Mouse (Mus musculus): Measurements from ENCODE around the gene Psmd9.

Gene Psmd9

DNA sequence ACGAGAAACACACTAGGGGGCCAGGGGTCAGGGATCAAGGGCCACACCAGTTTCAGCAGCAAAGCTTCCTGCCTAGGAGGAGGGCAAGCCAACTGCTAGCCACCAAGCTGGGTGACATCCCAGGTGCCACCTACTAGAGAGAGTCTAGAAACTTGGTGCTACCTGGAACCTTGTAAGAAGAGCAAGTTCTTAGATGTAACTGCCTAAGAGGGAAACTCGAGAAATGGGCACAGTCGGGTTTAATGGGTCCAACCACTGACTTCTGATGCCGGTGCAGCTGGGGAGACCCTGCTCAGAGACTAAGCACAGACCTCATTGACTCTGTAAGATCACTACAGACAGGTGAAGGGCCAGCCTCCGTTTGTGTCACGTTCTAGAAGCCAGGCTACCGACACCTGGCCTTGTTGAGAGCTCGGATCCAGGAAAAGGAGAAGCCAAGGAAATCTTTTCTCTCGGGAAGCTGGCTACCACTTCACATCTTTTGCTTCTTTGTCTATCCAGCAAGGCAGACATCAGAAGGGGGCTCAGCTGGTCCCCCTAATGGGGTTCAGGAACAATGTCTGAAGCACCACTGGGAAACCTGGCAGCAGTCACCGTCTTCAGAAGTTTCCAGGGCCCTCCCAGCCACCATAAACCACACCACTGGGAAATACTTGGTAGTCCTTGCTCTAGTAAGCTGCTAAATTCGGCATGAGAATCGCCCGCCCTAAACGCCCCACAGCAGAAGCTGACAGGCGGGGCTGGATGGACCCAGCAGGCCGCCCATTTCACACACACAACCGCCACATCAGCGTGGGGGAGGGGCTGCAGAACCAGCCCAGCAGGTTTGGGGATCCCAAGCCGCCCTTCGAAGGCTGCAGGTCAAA is 31.9 kb upstream of the Psmd9 start:
- peak; percentile 57 to 68 for DNase-seq

DNA sequence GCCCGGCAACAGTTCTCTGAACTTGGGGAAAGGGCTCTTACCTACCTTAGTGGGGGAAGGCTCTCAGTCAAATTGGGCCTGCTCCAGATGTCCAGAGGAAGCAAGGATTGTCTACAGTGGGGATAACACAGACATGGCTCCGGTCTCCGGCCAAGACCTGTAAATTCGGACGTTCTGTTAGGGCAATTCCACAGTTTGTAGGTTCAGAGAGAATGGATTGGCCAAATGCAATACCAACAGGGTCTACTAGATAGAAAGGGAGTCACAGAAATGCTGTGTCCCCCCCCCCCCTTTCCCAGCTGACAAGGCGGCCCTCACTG is 31.3 kb upstream of the Psmd9 start:
- DNase-seq, result no peak

DNA sequence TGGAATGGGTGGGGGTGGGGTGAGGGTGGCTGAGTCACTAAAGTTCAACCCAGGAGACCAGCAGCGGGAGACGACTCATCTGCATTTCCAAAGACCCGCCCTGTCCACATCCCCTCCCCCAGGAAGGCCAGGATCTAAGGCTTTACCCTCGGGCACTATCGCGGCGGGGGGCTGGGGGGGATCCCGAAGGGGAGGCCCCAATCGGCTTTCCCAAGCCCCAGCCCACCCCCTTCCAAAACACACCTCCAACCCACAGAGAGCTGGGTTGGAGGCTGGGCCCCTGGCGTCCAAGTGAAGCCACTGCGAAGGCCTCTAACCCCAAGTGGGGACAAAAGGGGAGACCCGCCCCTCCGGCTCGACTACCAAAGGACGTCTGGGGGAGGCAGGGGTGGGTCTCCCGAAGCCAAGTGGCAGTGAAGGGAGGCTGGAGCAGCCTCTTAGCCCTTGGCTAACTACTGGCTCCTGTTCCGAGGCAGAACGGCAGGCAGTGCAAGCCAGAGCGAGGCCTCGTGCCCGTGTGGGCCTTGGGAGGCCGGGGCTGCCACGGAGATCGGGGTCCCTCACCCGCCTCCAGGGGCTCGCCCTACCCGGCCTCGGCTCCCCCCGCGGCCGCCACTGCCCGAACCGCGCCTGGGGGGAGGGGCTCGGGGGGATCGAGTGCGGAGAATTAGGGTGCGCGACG is 30.8 kb upstream of the Psmd9 start:
- DNase-seq, result peak; percentile 54

DNA sequence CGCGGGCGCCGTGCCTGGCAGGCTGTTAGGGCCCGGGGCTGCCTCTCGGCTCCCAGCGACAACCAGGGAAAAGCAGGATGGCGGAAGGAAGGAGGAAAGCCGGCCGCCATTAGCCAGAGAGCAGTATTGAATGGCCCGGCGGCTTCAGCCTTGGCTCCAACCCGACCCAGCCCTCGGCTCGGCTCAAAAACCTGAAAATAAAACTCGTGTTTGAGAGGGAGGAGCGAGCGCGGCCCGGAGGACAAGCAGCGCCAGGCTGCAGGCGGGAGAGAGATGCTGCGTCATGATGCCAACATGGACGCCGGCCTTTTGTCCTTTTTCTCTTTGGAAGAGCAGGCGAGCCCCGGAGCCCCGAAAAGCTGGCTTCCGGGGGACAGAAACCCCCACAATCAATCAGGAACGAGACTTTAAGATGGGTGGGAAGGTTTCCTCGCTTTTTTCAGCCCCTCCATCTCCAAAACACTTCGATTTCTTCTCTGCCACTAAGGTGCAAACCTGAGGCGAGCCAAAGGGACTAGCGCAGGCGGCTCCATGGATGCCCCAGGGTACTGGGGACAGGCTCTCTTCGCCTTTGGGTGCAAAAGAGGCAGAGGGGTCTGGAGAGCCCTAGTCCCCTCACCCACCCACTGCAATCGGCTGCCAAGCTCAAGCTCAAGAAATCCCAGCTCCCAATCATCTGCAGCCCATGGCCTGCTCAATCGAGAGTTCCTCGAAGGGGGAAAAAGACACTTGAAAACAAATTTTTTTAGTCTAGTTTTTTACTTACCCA is 30.1 kb upstream of the Psmd9 start:
- DNase-seq, result peak; percentile 91

DNA sequence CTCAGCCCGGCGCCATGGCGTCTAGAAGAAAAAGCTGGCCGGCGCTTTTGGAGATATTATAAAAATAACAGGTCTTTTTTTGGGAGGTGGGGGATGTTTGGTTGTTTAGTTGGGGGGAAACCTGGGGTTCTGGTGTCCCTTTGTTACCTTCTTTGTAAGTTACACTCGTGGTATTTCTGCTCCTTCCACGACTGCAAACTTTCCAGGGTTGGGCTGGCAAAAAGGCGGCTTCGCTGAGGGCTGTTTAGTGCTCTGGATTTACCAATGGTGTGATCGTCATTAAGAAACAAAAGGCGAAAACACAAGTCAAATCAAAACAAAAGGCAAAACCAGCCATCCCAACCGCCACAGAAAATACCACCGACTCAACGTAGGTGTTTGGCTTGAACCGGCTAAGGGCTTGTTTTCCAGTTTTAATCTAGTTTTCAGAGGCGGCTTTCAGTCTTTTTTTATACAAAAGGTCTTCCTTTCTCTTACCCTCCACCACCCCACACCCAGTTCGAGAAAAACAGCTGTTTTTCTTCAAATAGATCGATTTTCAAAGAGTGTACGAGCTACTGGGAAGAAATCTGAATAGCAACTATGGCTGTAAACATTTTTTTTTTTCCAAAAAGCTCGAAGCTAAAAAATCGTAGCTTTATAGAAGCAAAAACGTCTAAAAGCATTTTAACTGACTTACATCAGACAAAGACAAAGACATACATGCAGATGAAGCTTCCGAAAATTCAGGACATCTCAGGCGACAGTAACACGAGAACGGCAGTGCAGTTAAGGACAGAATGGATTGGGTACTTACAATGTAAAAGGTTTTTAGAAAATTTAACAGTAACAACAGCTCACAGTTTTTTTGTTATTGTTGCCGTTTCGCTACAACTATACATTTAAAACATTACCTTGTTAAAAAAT is 29.2 kb upstream of the Psmd9 start:
- DNase-seq, result peak in 1 of 2 experiments; percentile 53

DNA sequence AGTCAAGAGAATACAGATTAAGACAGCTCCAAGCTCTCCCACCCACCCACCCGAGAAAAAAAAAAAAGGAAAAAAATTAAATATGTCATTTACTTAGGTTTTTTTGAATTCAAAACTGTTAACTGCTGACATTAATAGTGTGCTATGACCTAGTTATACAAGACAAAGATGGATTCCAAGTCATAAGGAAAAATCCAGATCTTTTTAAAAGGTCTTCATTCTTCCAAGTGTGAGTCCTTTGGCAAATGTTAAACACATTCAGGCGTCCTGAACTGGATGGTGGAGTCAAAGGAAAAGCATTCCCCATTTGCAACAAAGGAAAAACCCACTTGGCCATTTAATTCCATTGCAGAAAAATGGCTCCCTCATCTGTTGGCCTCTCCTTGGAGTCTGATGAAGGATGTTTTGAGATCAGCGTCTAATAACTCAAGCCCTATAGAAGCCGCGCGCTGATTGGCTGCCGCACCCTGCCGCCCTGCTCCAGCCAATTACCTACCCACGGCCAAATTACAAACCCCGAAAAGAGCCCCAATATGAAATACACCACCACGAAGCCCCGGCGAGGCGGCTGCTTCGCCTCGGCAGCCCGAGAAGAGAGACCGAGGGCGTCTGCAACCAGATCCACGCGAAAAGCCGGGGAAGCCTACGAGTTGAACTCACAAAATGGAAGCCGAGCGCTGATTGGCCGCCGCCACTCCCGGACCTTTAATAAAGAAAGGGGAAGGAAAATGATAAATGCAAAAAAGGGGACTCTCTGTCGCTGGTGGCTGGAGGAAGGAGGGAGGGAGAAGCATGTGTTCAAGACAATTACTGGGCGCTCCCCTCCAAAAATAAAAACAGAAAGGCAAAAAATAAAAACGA is 28.3 kb upstream of the Psmd9 start:
- DNase-seq, result peak; percentile 93 to 97

DNA sequence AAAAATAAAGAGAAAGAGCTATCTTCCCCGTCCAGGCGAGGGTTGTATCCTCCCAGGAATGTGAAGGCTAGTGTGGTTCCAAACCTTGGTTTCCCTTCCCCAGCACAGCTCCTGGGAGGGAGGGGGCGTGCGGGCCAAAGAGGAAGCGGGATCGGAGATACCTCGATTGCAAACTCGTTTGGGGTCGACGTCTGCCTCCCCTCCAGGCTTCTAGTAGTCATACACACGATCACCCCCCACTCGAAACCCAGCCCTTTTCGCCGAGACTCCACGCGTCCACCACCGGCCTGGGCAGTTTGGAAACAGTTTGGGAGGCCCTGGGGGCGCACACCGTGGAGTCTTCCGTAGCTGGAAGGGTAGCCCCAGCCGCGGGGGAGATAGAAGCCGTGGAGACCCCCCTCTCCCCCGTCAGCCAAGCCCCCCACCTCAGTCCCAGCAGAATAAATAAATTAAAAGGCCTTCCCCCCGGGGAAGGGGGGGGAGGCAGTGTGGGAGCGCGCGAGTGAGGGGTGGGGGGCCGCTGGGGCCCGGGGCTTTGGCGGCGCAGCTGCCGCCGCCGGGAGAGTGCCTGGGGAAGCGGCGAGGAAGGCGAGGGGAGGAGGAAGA is 27.6 kb upstream of the Psmd9 start:
- DNase-seq, result peak; percentile 56 to 59

DNA sequence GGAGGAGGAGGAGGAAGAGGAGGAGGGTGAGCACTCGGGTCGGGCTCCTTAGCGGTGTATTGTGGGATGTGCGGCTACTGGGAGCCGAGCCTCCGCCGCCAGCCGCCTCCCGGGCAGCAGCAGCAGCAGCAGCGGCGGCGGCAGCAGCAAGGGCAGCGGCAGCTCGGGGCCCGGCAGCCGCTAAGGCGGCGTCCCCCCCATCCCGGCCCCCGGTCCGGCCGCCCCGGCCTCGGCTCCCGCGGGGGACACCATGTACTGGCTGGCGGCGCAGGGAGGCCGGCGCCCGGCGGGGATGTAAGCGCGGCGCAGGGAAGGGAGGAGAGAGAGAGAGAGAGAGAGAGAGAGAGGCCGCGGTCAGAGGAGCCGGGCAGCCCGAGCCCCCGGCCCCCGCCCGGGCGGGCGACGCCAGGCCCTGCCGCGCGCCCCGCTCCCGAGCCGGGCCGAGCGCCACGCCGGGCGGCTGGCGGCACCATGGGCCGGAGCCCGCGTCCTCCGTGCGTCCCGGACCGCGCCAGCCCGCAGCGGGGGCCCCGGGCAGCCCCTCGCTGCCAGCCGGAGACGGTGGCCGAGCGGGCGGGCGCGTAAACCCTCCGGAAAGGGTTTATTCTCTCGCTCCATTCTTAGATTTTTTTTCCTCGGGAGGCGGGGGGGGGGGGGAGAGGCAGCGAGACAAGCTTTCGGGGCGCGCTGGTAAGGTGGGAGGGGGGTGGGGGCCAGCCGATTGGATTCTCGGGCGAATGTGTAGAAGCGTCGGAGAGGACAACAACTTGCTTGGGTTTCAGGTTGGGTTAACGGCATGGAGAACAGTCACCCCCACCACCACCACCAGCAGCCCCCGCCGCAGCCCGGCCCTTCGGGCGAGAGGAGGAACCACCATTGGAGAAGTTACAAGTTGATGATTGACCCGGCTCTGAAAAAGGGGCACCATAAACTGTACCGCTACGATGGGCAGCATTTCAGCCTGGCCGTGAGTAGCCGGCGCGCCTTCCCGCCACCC is 26.8 kb upstream of the Psmd9 start, which contains the start of gene Setd1b:
Gene Setd1b, plus strand, starts transcription at position 33 of the 997 bp plus-strand sequence.
- DNase-seq, result peak; percentile 49 to 58

DNA sequence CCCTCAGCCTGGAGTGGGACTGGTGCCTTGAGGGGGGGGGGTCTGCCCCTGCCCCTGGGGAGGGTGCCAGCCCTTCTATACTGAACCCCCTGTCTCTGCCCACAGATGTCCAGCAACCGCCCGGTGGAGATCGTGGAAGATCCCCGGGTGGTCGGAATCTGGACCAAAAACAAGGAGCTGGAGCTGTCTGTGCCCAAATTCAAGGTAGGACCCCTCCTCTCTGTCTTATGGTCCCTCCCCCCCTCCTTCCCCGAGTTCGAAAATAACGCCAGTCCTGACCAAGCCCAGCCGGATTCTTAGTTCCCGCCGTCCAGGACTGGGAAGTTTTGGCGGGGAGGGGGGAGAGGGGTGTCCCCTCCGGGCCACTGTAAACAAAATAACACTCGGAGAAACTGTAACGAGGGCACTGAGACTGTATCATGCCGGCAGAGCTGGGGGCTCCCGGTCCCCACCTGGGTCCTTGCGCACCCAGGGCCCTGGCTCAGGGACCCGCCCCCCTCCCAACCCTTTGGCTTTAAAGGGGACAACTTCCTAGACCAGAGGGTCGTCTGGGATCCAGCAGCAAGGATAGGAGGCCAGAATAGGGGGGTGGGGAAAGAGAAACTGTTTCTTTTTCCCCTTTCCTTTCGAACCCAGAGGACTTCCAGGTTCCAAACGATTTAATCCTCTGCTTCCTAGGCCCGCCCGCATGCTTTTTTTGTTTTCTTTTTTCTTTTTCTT is 25.8 kb upstream of the Psmd9 start:
- peak; percentile 35 to 58 for DNase-seq

DNA sequence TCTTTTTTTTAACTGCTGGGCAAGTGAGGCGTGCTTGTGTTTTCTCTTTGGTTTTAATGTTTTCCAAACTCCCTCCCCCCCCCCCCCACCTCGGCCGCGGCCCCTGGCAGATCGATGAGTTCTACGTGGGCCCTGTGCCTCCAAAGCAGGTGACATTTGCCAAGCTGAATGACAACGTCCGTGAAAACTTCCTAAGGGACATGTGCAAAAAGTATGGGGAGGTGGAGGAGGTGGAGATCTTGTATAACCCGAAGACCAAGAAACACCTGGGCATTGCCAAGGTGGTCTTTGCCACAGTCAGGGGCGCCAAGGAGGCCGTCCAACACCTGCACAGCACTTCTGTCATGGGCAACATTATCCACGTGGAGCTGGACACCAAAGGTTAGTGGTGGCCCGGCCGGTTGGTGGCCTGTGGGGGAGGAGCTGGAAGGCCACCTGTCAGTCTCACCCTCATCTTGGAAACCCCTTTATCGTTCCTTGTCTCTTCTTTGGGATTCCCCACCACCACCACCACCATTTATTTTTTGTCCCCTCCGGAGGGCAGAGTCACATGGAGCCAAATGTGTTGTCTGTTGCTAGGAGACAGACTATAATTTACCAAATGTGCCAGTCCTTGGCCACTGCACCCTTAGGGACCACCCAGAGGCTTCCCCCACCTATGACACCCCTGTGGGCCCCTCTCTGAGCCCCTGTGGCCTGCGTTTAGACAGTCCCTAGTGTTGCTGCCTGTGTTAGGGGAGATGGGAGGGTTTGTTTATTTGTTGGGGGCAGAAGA is 25.1 kb upstream of the Psmd9 start:
- no peak for DNase-seq

DNA sequence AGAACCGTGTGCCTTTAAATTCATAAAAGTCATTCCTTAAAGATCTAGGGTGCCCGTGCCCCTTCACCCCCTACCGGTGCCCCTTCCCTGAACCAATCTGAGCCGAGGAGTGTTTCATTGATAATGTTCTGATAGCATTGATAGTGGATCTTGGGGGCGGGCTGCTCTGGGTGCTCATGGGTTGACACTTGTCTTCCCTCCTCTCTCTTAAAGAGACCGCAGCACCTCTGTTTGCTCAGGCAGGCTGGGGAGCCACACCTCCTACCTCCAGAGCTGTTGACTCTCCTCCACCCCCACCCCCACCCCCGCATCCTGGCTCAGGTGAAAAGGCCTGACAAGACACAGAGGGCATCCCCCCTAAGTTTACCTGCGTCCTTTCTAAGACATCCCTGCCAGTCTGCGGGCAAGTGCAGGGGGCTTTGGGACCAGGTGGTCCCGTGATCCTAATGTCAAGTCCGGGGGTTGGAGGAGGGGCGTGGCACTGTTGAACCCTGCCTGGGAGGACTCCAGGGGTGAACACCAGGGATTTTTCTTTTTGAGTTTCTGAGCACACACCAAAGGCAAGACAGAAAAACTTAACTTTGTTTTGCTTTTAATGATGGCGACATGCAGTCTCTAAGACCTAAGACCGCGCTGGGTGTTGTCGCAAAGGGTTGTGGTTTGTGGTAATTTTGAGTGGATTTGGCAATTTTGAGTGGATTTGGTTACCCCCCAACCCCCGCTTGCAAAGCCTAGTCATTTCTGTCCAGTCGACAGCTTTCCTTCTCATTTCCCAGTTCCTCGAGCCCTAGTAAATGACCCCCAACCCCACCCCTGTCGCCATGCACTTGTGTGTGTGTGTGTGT is 24.2 kb upstream of the Psmd9 start:
- no peak for DNase-seq

DNA sequence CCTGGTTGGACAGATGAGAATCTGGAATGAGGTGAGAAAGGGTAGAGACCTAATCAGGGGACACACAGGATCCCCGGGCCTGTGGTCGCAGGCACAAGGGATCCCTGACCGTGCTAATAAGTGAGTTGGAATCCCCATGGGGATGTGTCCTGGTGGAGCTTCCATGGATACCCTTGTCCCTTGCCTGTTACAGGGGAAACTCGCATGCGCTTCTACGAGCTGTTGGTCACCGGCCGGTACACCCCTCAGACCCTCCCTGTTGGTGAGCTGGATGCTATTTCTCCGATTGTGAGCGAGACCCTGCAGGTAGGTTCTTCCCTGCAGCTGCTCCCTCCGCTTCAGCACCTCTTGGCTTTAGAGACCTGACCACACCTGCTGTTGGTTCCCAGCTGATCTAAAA is 22.9 kb upstream of the Psmd9 start:
- DNase-seq, result no peak

DNA sequence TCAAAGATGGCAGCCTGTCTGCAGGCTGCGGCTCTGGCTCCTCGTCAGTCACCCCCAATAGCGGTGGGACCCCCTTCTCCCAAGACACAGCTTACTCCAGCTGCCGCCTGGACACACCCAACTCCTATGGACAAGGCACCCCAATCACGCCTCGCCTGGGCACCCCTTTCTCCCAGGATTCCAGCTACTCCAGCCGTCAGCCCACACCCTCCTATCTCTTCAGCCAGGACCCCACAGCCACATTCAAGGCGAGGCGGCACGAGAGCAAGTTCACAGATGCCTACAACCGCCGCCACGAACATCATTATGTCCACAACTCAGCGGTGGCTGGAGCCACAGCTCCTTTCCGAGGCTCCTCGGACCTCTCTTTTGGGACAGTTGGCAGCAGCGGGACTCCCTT is 21.6 kb upstream of the Psmd9 start:
- DNase-seq, result no peak

DNA sequence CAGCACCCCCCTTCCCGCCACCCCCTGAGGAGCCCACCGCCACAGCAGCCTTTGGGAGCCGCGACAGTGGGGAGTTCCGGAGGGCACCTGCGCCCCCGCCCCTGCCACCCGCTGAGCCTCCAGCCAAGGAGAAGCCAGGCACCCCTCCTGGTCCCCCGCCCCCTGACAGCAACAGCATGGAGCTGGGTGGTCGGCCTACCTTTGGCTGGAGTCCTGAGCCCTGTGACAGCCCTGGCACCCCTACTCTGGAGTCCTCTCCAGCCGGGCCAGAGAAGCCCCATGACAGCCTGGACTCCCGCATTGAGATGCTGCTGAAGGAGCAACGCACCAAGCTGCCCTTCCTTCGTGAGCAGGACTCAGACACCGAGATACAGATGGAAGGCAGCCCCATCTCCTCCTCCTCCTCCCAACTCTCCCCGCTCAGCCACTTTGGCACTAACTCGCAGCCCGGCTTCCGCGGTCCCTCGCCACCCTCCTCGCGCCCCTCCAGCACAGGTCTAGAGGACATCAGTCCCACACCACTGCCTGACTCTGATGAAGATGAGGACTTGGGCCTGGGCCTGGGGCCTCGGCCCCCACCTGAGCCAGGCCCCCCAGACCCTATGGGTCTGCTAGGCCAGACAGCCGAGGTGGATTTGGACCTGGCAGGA is 21.0 kb upstream of the Psmd9 start:
- DNase-seq, result no peak

DNA sequence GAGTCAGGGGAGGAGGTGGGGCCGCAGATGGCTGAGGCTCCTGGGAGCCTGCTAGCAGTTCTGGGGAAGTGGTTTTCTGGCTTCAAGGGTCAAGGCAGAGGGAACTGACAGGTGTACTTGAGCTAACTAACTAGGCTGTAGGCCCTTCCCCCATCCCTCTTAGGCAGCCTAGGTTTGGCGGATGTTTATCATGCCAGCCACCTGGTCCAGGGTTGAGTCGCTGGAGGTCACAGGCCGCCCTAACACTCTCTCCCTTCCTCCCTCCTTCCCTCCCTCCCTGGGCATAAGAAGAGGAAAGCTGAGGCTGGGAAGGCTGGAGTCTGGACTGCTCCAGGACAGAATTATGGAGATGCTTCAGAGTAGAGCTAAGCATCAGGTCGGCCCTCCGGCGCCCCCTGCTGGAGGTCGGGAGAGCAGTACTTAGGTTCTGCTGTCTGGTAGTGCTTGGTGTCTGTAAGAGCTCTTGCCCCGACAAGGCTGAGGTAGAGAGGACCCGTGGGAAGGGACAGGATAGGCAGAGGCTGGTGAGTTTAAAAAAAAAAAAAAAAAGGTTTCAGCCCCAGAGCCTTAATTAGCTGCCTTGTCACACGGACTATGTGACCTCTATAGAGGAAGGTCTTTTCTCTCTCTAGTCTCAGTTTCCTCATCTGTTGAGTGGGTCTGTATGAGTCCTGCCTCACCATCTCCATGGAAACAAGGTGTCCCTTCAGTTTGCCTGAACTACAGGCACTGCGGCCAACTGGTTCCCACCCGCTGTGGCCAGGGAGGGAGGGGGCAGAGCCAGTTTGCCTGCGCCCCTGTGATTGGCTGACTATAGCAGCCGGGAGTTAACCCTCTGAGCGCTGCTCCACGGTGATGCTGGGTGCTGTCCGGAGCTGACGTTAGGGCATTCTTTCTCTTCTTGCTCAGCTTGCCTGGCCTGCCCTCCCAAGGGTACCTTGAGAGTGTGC is 19.5 kb upstream of the Psmd9 start:
- DNase-seq, result peak; percentile 94 to 95

Data from cerebellum, postnatal 36 days (tissue).